Mouse (Mus musculus): Measurements from ENCODE around the gene Mbd5.

DNA sequence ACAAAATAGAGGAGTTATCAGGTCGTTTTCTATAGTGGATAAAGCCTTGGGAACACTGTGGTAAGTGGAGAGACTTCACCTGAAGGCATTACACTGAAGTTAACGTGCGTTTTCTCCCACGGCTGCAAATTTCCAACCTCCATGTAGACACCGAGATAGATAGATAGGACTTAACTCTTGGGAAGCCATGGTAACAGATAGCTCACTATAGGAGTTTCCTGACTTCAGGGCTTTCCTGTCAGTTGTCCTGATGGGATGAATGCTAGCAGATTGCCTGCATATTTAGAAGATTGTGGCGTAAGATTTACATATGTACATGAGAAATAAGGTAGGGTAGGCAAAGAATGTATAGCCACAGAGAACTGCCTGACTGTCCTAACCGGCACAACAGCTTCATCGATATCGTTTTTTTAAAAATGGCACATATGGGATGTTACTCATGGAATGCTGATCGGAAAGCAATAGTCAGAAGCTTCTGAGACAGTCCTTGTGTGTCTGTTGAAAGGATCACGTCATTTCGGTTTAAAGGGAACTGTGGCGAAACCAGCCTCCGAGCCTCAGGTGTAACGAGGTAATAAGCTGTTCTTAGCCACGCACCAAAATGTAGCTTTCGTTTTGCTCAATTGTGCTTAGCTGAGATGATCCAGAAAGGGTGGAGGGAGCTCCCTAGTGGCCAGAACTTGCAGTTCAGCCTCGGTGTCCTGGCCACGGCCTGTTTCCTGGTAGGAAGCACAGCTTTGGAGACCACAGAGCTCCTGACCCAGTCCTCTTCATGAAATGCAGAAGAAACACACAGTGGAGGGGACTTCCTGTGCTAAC lies 363.5 kb downstream of the Mbd5 start:
- TF ChIP-seq POLR2A (IDR thresholded peaks at IDR 0.05; ENCODE audit: extremely low read depth, insufficient read depth, low read length) (no peak), CTCF (IDR thresholded peaks at IDR 0.05; ENCODE audit: extremely low read depth, insufficient read depth, low read length) (peak; percentile 89)
